Mouse (Mus musculus): ENCODE results near the gene Capza1. TPM values are rescaled to one million over a fixed set of nuclear protein-coding genes. Genes with fewer than 3 reads are reported as not detected.

Capza1 gene
- polyA plus RNA-seq, 1 experiment from 2014 or later, result 211 TPM

DNA sequence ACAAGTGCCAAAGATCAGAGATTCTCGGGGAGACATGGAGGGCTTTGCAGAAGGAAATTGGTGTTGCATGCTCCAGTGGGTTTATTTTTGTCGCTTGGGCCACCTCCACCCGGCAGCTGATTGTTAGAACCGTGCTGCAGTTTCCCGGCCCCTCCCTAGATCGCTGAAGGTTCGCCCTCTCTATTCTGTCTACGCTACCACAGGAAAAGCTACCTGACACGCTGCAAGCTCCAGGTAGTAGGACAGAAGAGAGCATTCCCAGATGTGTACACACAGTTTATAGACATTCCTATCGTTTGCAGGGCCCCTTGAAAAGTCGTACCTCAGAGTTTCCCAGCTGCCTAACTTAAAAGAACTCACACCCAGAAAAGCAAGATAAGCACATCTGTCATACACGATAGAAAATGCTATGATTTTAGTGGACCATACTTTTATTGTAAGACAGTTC is 1.1 kb upstream of the Capza1 start:
- H3K4me1 ChIP-seq (replicated peaks; ENCODE audit: control insufficient read depth, insufficient read depth, low read length), result peaks cover 16% of the 10 kb centered on the region
- peak overlapping the region; percentile 84 for H3K4me2 ChIP-seq (ENCODE audit: low read depth, low read length)
- peak overlapping the region; percentile 99 for H3K27ac ChIP-seq (ENCODE audit: low read length)
- WGBS, result 0% methylated on average over 12 of the region's 12 CpGs
- peak overlapping the region; percentile 99 for H3K4me3 ChIP-seq (ENCODE audit: low read length)
- no peaks in the 10 kb centered on the region; the same call in 1 of the 2 replicates for H3K36me3 ChIP-seq (ENCODE audit: control insufficient read depth, insufficient read depth, low read length)
- H3K9me3 ChIP-seq (ENCODE audit: control insufficient read depth, low read length), result no peaks in the 10 kb centered on the region
- no peaks in the 10 kb centered on the region for H3K27me3 ChIP-seq (ENCODE audit: control insufficient read depth, insufficient read depth, low read depth, low read length)
- peak overlapping the region; percentile 98 for H3K9ac ChIP-seq (ENCODE audit: low read length)
- ATAC-seq (ENCODE audit: low read depth), result no peak

DNA sequence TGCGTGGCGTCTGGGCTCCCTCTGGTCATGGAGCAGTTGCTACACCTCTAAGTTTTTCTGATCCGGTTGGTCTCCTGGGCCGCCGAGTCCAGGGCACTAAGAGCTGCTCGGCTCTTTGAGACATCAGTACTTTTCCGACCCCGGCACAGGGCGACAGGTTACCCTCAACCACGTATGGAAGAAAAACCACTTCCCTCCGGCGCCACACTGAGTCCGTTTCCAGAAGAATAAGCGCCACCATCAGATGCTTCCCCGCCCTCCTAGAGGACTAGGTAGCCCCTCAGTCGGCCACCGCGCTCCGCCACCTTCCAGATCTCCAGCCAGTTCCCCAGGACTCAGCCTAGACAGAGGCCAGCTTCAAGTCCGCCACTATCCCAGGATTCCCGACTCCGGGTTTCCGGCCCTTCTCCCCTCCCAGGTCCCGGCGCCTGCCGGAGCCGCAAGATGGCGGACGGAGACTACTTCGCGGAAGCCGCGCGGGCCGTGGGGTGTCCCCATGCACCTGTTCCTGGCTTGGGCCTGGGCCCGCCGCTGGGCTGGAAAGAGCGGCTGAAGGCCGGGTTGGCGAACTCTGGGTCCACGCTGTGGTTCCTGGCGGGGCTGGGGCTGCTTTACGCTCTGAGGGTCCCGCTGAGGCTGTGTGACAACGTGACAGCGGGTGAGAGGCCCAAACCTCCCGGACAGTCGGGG is 491 bp upstream of the Capza1 start:
- H3K36me3 ChIP-seq (ENCODE audit: control insufficient read depth, insufficient read depth, low read length), result no peaks in the 10 kb centered on the region; the same call in 1 of the 2 replicates
- peak; percentile 94 for ATAC-seq (ENCODE audit: low read depth)
- H3K27ac ChIP-seq (ENCODE audit: low read length), result peak overlapping the region; percentile 99
- under 1% methylated on average over 48 of the region's 48 CpGs for WGBS
- peaks cover 16% of the 10 kb centered on the region for H3K4me1 ChIP-seq (replicated peaks; ENCODE audit: control insufficient read depth, insufficient read depth, low read length)
- peak overlapping the region; percentile 84 for H3K4me2 ChIP-seq (ENCODE audit: low read depth, low read length)
- H3K9ac ChIP-seq (ENCODE audit: low read length), result peak overlapping the region; percentile 98
- no peaks in the 10 kb centered on the region for H3K27me3 ChIP-seq (ENCODE audit: control insufficient read depth, insufficient read depth, low read depth, low read length)
- no peaks in the 10 kb centered on the region for H3K9me3 ChIP-seq (ENCODE audit: control insufficient read depth, low read length)
- H3K4me3 ChIP-seq (ENCODE audit: low read length), result peak overlapping the region; percentile 99

DNA sequence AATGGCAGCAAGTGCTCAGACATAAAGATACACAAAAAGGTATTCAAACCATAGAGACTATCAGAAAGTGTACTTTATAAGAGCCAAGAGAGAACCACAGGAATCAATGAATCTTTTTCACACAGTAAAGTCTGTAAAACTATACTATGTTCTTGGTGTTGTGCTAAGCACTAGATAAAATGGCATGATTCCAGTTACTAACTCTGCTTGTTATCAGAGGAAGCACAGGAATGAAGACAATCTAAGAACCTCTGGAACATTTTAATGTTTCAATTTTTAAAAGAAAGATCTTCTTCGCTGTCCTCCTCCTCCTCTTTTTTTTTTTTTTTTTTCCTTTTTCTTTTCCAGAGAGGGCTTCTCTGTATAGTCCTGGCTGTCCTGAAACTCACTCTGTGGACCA is 5.7 kb downstream of the Capza1 start:
- WGBS, result 84% methylated on average over 1 of the region's 1 CpGs
- H3K36me3 ChIP-seq (ENCODE audit: control insufficient read depth, insufficient read depth, low read length), result peaks cover 4% of the 10 kb centered on the region; the same call in 1 of the 2 replicates
- no peak overlapping the region for H3K9ac ChIP-seq (ENCODE audit: low read length)
- H3K4me1 ChIP-seq (replicated peaks; ENCODE audit: control insufficient read depth, insufficient read depth, low read length), result peaks cover 8% of the 10 kb centered on the region
- no peak overlapping the region for H3K4me3 ChIP-seq (ENCODE audit: low read length)
- H3K27me3 ChIP-seq (ENCODE audit: control insufficient read depth, insufficient read depth, low read depth, low read length), result no peaks in the 10 kb centered on the region
- no peak for ATAC-seq (ENCODE audit: low read depth)
- no peaks in the 10 kb centered on the region for H3K9me3 ChIP-seq (ENCODE audit: control insufficient read depth, low read length)
- H3K4me2 ChIP-seq (ENCODE audit: low read depth, low read length), result no peak overlapping the region
- H3K27ac ChIP-seq (ENCODE audit: low read length), result no peak overlapping the region

DNA sequence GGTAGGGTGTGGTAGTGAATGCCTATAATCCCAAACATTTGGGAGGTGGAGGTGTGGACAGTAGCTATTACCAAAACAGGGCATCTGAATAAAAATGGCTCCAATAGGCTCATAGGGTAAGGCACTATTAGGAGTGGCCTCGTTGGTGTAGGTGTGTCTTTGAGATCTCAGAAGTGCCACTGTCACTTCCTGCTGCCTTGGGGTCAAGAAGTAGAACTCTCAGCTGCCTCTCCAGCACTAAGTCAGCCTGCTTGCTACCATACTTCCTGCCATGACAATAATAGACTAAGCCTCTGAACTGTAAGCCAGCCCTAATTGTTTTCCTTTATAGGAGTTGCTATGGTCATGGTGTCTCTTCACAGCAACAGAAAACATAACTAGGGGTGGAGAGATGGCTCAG is 8.2 kb downstream of the Capza1 start:
- Histone ChIP-seq H3K9ac (ENCODE audit: low read length) (no peak overlapping the region), H3K9me3 (ENCODE audit: control insufficient read depth, low read length) (no peaks in the 10 kb centered on the region), H3K27ac (ENCODE audit: low read length) (no peak overlapping the region), H3K4me3 (ENCODE audit: low read length) (no peak overlapping the region), H3K36me3 (ENCODE audit: control insufficient read depth, insufficient read depth, low read length) (peaks cover 4% of the 10 kb centered on the region; the same call in 1 of the 2 replicates), H3K4me1 (replicated peaks; ENCODE audit: control insufficient read depth, insufficient read depth, low read length) (no peaks in the 10 kb centered on the region), H3K27me3 (ENCODE audit: control insufficient read depth, insufficient read depth, low read depth, low read length) (no peaks in the 10 kb centered on the region), H3K4me2 (ENCODE audit: low read depth, low read length) (no peak overlapping the region)
- 57% methylated on average over 1 of the region's 1 CpGs for WGBS
- ATAC-seq (ENCODE audit: low read depth), result no peak

DNA sequence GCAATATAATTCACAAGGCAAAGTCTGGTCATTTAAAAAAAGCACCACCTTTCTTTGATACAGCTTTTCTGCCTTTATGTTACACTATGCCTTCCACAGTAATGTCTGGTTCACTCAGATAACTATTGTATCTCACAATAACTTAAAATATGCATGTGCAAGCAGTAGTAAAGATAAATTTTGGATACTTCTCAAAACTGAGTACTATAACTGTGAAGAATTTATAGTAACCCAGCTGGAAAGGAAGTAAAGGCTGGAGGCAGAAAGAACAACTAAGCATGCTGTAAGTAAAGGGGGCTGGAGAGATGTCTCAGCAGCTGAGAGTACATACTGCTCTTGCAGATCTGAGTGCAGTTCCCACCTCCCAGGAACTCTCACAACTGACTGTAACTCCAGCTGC is 9.4 kb downstream of the Capza1 start:
- no peak overlapping the region for H3K4me2 ChIP-seq (ENCODE audit: low read depth, low read length)

DNA sequence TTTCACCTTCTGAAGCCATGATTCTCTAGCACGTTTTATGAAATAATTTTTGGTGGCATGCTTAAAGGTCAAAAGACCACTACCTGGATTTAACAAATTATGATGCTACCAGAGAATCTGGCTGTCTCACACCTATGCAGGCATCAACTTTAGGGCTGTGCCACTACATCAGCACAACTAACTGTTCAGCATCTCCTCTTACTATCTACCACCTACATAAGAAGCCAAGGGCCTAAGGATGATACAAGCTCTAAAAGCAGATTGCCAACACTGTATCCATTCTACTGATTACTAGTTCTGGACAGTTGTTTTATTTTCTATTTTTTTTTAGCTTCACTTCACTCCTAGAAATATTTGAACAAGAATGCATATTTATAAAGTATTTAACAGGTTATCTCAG is 9.8 kb downstream of the Capza1 start:
- Histone ChIP-seq H3K9me3 (ENCODE audit: control insufficient read depth, low read length) (no peaks in the 10 kb centered on the region), H3K4me2 (ENCODE audit: low read depth, low read length) (no peak overlapping the region), H3K27ac (ENCODE audit: low read length) (no peak overlapping the region), H3K4me3 (ENCODE audit: low read length) (no peak overlapping the region), H3K36me3 (ENCODE audit: control insufficient read depth, insufficient read depth, low read length) (peaks cover 6% of the 10 kb centered on the region), H3K4me1 (replicated peaks; ENCODE audit: control insufficient read depth, insufficient read depth, low read length) (no peaks in the 10 kb centered on the region), H3K27me3 (ENCODE audit: control insufficient read depth, insufficient read depth, low read depth, low read length) (no peaks in the 10 kb centered on the region), H3K9ac (ENCODE audit: low read length) (no peak overlapping the region)
- no peak for ATAC-seq (ENCODE audit: low read depth)
- WGBS, result 77% methylated on average over 1 of the region's 1 CpGs

More for the DNA sequence above, 9.4 kb downstream of the Capza1 start:
- H3K9me3 ChIP-seq (ENCODE audit: control insufficient read depth, low read length), result no peaks in the 10 kb centered on the region
- no peaks in the 10 kb centered on the region for H3K27me3 ChIP-seq (ENCODE audit: control insufficient read depth, insufficient read depth, low read depth, low read length)
- no peak for ATAC-seq (ENCODE audit: low read depth)
- H3K27ac ChIP-seq (ENCODE audit: low read length), result no peak overlapping the region
- H3K4me3 ChIP-seq (ENCODE audit: low read length), result no peak overlapping the region
- H3K4me1 ChIP-seq (replicated peaks; ENCODE audit: control insufficient read depth, insufficient read depth, low read length), result no peaks in the 10 kb centered on the region
- H3K36me3 ChIP-seq (ENCODE audit: control insufficient read depth, insufficient read depth, low read length), result peaks cover 4% of the 10 kb centered on the region; the same call in 1 of the 2 replicates
- H3K9ac ChIP-seq (ENCODE audit: low read length), result no peak overlapping the region

DNA sequence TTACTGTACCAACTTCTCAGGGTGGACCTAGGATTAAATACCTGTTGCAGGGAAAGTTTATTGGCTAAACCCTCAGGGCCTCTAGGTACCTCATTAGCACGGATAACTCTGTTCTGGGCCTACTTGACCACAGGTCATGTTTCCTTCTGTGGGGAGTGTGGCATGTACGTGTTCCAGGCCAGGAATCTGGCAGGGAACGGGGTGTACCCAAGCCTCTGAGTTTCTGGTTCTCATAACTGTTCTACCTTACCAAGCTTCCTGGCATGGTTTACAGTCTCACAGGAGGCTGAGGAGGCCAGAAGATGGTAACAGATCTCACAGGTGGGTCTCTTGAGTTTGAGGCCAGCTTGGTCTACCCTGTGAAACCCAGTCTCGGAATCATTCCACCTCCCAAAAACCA is 17.7 kb downstream of the Capza1 start:
- WGBS, result 88% methylated on average over 4 of the region's 4 CpGs
- H3K27ac ChIP-seq (ENCODE audit: low read length), result no peak overlapping the region
- no peaks in the 10 kb centered on the region for H3K9me3 ChIP-seq (ENCODE audit: control insufficient read depth, low read length)
- no peak for ATAC-seq (ENCODE audit: low read depth)
- H3K36me3 ChIP-seq (ENCODE audit: control insufficient read depth, insufficient read depth, low read length), result peaks cover 16% of the 10 kb centered on the region
- no peak overlapping the region for H3K4me3 ChIP-seq (ENCODE audit: low read length)
- no peak overlapping the region for H3K4me2 ChIP-seq (ENCODE audit: low read depth, low read length)
- H3K27me3 ChIP-seq (ENCODE audit: control insufficient read depth, insufficient read depth, low read depth, low read length), result no peaks in the 10 kb centered on the region
- no peak overlapping the region for H3K9ac ChIP-seq (ENCODE audit: low read length)
- no peaks in the 10 kb centered on the region for H3K4me1 ChIP-seq (replicated peaks; ENCODE audit: control insufficient read depth, insufficient read depth, low read length)

DNA sequence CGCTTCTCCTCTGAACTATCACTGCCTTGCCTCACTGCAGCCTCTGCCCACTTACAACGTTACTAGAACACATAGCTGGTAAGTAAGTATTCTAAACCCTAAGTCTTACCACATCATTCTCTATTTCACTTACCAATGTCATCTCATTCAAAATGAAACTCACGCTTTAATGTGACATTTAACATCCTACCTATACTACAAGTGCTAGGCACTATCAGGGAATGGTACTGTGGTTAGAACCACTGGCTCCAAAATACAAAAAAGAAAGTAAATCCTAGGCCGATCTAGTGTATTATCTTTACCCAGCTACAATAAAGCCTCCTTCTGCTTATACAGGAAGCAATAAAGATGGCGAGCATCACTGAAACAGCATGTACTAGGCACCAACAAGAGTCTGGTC is 23.3 kb downstream of the Capza1 start:
- no peaks in the 10 kb centered on the region for H3K27me3 ChIP-seq (ENCODE audit: control insufficient read depth, insufficient read depth, low read depth, low read length)
- H3K27ac ChIP-seq (ENCODE audit: low read length), result no peak overlapping the region
- no peak overlapping the region for H3K4me2 ChIP-seq (ENCODE audit: low read depth, low read length)
- no peak overlapping the region for H3K4me3 ChIP-seq (ENCODE audit: low read length)
- H3K4me1 ChIP-seq (replicated peaks; ENCODE audit: control insufficient read depth, insufficient read depth, low read length), result no peaks in the 10 kb centered on the region
- H3K9me3 ChIP-seq (ENCODE audit: control insufficient read depth, low read length), result no peaks in the 10 kb centered on the region
- no peak for ATAC-seq (ENCODE audit: low read depth)
- H3K9ac ChIP-seq (ENCODE audit: low read length), result no peak overlapping the region
- peaks cover 25% of the 10 kb centered on the region for H3K36me3 ChIP-seq (ENCODE audit: control insufficient read depth, insufficient read depth, low read length)
- WGBS, result 93% methylated on average over 5 of the region's 5 CpGs

DNA sequence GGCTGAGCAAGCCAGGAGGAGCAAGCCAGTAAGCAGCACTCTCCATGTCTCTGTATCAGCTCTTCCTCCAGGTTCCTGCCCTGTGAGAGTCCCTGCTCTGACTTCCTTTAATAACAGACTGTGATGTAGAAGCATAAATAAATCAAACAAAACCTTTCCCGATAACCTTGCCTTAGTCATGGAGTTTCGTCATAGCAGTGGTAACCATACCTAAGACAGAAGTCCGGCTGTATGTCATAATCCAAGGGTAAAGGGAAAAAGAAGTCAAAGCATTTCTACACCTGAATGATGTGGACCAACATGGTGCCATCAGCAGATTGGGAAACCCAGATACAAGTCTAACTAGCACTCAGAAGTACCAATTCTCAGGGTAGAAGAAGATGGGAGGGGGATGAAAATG is 28.5 kb downstream of the Capza1 start:
- peaks cover 32% of the 10 kb centered on the region for H3K36me3 ChIP-seq (ENCODE audit: control insufficient read depth, insufficient read depth, low read length)
- H3K4me2 ChIP-seq (ENCODE audit: low read depth, low read length), result no peak overlapping the region
- H3K27ac ChIP-seq (ENCODE audit: low read length), result no peak overlapping the region
- H3K27me3 ChIP-seq (ENCODE audit: control insufficient read depth, insufficient read depth, low read depth, low read length), result no peaks in the 10 kb centered on the region
- no peaks in the 10 kb centered on the region for H3K9me3 ChIP-seq (ENCODE audit: control insufficient read depth, low read length)
- H3K9ac ChIP-seq (ENCODE audit: low read length), result no peak overlapping the region
- no peak for ATAC-seq (ENCODE audit: low read depth)
- WGBS, result 83% methylated on average over 3 of the region's 3 CpGs
- no peak overlapping the region for H3K4me3 ChIP-seq (ENCODE audit: low read length)
- H3K4me1 ChIP-seq (replicated peaks; ENCODE audit: control insufficient read depth, insufficient read depth, low read length), result no peaks in the 10 kb centered on the region

All from lung, embryonic 16.5 days (tissue).